Mouse (Mus musculus) hindbrain, embryonic 16.5 days (tissue): Measurements from ENCODE around the gene BC048562. TPM values are rescaled to one million over a fixed set of nuclear protein-coding genes. Genes with fewer than 3 reads are reported as not detected.

Source experiments
- ATAC-seq: fragments of 200-750 bp; cut with Nextera tagmentation; 2 replicates; pipeline ENCODE4 v1.8.0; 2017; ENCODE audit warnings: moderate TSS enrichment, moderate library complexity
- H3K27ac ChIP-seq: fragments of 300-500 bp; sonication (generic); 2 replicates; pipeline ENCODE4 v1.5.1; 2014; ENCODE audit warnings: low read depth, mild to moderate bottlenecking, control low read depth, low read length, moderate library complexity
- H3K27me3 ChIP-seq: fragments of 300-500 bp; sonication (generic); replicated peaks from 2 replicates; pipeline ENCODE4 v1.6.1; 2014; ENCODE audit warnings: low read length; ENCODE audit not compliant: control insufficient read depth, insufficient read depth
- H3K36me3 ChIP-seq: fragments of 300-500 bp; sonication (generic); 2 replicates; pipeline ENCODE4 v1.6.1; 2014; ENCODE audit warnings: mild to moderate bottlenecking, low read length, moderate library complexity, mixed read lengths; ENCODE audit not compliant: control insufficient read depth, insufficient read depth
- H3K4me1 ChIP-seq: fragments of 300-500 bp; sonication (generic); 2 replicates; pipeline ENCODE4 v1.6.1; 2014; ENCODE audit warnings: low read depth, low read length; ENCODE audit not compliant: control insufficient read depth, insufficient read depth
- H3K4me2 ChIP-seq: fragments of 300-500 bp; sonication (generic); 2 replicates; pipeline ENCODE4 v1.6.1; 2014; ENCODE audit warnings: mild to moderate bottlenecking, low read length, control low read depth, moderate library complexity
- H3K4me3 ChIP-seq: fragments of 300-500 bp; sonication (generic); 2 replicates; pipeline ENCODE4 v1.5.1; 2014; ENCODE audit warnings: mild to moderate bottlenecking, low read length, control low read depth, moderate library complexity
- H3K9ac ChIP-seq: fragments of 300-500 bp; sonication (generic); 2 replicates; pipeline ENCODE4 v1.6.1; 2014; ENCODE audit warnings: low read depth, mild to moderate bottlenecking, control low read depth, low read length, moderate library complexity
- H3K9me3 ChIP-seq: fragments of 300-500 bp; sonication (generic); 2 replicates; pipeline ENCODE4 v1.6.1; 2014; ENCODE audit warnings: mild to moderate bottlenecking, low read length, moderate library complexity; ENCODE audit not compliant: control insufficient read depth
- WGBS: fragments of 180-500 bp; shearing (Covaris S2); extraction: QIAGEN DNeasy Blood & Tissue Kit; methylation state at CpG from one replicate; pipeline ENCODE4 v1.1.7; 2014; 5-methylcytosine and 5-hydroxymethylcytosine counted together
- polyA plus RNA-seq: library from polyadenylated mRNA; unstranded; fragments of >200 nt; fragmentation: Nextera tagmentation; extraction: Ambion mirVana; gene quantifications from 2 replicates; pipeline ENCODE4 v1.2.1, GENCODE M21; 2015

Gene BC048562
- polyA plus RNA-seq, 1 experiment from 2014 or later, result not detected

GRCm38 (mm10) chr9:108463713-108464112 is 27.4 kb downstream of the BC048562 start:
- no peak overlapping the region for H3K9ac ChIP-seq
- no peak overlapping the region for H3K4me3 ChIP-seq
- H3K27me3 ChIP-seq, result no peaks in the 10 kb centered on the region
- H3K36me3 ChIP-seq, result peaks cover 20% of the 10 kb centered on the region
- WGBS, result 90% methylated on average over 9 of the region's 9 CpGs
- H3K9me3 ChIP-seq, result no peaks in the 10 kb centered on the region
- no peak for ATAC-seq
- peaks cover 13% of the 10 kb centered on the region for H3K4me1 ChIP-seq
- H3K27ac ChIP-seq, result no peak overlapping the region
- H3K4me2 ChIP-seq, result no peak overlapping the region

DNA sequence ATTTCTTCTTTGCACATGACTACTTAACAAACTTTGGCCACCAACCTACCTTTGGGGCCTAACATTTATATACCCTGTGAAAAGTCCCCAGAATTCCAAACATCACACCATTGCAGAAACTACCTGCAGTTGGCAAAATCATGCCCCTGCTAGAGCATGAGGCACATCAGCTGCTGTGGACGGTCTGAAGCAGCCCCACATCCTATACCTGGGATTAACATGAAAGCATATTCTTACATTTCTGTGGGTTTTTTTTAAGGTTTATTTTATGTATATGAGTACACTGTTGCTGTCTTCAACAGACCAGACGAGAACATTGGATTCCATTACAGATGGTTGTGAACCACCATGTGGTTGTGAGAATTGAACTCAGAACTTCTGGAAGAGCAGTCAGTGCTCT is 29.9 kb downstream of the BC048562 start:
- H3K27me3 ChIP-seq, result no peaks in the 10 kb centered on the region
- H3K27ac ChIP-seq, result no peak overlapping the region
- H3K36me3 ChIP-seq, result peaks cover 20% of the 10 kb centered on the region
- H3K4me3 ChIP-seq, result no peak overlapping the region
- peaks cover 11% of the 10 kb centered on the region for H3K4me1 ChIP-seq
- ATAC-seq, result no peak
- no peaks in the 10 kb centered on the region for H3K9me3 ChIP-seq
- 93% methylated on average over 2 of the region's 2 CpGs for WGBS
- no peak overlapping the region for H3K9ac ChIP-seq
- no peak overlapping the region for H3K4me2 ChIP-seq

- Histone ChIP-seq H3K27ac (no peak overlapping the region), H3K9ac (no peak overlapping the region), H3K4me3 (no peak overlapping the region), H3K9me3 (no peaks in the 10 kb centered on the region), H3K36me3 (peaks cover 6% of the 10 kb centered on the region), H3K4me1 (no peaks in the 10 kb centered on the region), H3K27me3 (no peaks in the 10 kb centered on the region), H3K4me2 (no peak overlapping the region)
- ATAC-seq, result no peak
- 85% methylated on average over 5 of the region's 5 CpGs for WGBS
These were observed 33.1 kb downstream of the BC048562 start for GRCm38 (mm10) chr9:108469430-108469829.

DNA sequence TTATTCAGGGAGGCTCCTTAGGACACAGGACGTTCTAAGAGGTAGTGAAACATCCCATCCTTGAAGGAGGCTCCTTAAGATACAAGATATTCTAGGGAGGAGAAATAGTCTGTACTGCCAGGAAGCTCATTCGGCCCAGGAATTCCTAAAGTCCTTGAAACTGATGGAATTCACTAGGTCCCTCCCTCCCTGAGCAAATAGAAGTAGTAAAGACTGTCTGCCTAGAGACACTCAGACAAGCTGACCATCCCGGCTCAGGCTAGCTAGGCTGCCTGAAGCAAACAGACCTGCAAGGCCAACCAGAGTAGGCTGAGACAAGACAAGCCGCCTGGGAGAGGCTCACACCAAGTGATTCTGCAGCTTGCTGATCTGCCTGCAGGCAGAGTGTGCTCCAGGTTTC is 33.6 kb downstream of the BC048562 start:
- Histone ChIP-seq H3K4me2 (no peak overlapping the region), H3K9ac (no peak overlapping the region), H3K9me3 (no peaks in the 10 kb centered on the region), H3K27me3 (no peaks in the 10 kb centered on the region), H3K27ac (no peak overlapping the region), H3K4me1 (no peaks in the 10 kb centered on the region), H3K4me3 (no peak overlapping the region), H3K36me3 (peaks cover 5% of the 10 kb centered on the region)
- ATAC-seq, result no peak
- 74% methylated on average over 4 of the region's 4 CpGs for WGBS

GRCm38 (mm10) chr9:108474528-108474927 is 38.2 kb downstream of the BC048562 start:
- WGBS, result 50% methylated on average over 1 of the region's 1 CpGs
- Histone ChIP-seq H3K4me3 (no peak overlapping the region), H3K4me1 (peaks cover 11% of the 10 kb centered on the region), H3K36me3 (no peaks in the 10 kb centered on the region), H3K27me3 (no peaks in the 10 kb centered on the region), H3K4me2 (no peak overlapping the region), H3K9ac (no peak overlapping the region), H3K9me3 (no peaks in the 10 kb centered on the region), H3K27ac (no peak overlapping the region)
- ATAC-seq, result no peak

GRCm38 (mm10) chr9:108478638-108479156 is 42.4 kb downstream of the BC048562 start:
- no peaks in the 10 kb centered on the region for H3K9me3 ChIP-seq
- under 1% methylated on average over 20 of the region's 20 CpGs for WGBS
- peak overlapping the region; percentile 62 for H3K4me2 ChIP-seq
- peak overlapping the region; percentile 44 for H3K4me3 ChIP-seq
- H3K9ac ChIP-seq, result peak overlapping the region; percentile 58
- peak; percentile 62 for ATAC-seq
- H3K27me3 ChIP-seq, result no peaks in the 10 kb centered on the region
- H3K36me3 ChIP-seq, result no peaks in the 10 kb centered on the region
- H3K4me1 ChIP-seq, result peaks cover 16% of the 10 kb centered on the region
- H3K27ac ChIP-seq, result peak overlapping the region; percentile 49; the same call in 1 of the 2 replicates

DNA sequence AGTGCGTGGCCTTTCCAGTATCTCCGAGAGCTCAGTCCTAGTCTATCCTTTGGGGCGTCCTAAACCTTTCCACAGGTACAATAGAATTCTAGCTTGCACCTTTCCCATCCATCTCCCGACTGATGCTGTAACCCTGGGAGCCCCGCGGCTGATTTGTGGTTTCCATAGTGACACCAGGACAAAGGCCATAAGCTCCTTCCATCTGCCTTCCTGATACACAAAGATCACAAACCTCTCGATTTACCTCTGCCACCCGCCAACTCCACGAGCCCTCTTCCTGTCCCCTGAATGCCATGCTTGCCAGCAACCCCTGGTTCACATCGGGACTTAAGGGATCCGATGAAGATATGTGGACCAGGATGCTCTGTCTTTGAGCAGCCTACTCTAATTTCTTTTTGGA is 43.0 kb downstream of the BC048562 start:
- Histone ChIP-seq H3K4me3 (peak overlapping the region; percentile 44), H3K9me3 (no peaks in the 10 kb centered on the region), H3K4me1 (peaks cover 16% of the 10 kb centered on the region), H3K9ac (0 out of 2 replicates have a peak overlapping the region, but pooled peaks have one; percentile 9), H3K27ac (no peak overlapping the region), H3K4me2 (peak overlapping the region; percentile 62), H3K36me3 (no peaks in the 10 kb centered on the region), H3K27me3 (no peaks in the 10 kb centered on the region)
- 26% methylated on average over 11 of the region's 11 CpGs for WGBS
- ATAC-seq, result no peak

- Histone ChIP-seq H3K4me3 (peak within 1 kb of the TSS; percentile 44), H3K4me1 (peaks cover 16% of the 10 kb centered on the region), H3K36me3 (no peaks in the 10 kb centered on the region), H3K27me3 (no peaks in the 10 kb centered on the region), H3K9ac (peak within 1 kb of the TSS; percentile 60), H3K9me3 (no peaks in the 10 kb centered on the region), H3K4me2 (peak within 1 kb of the TSS; percentile 62), H3K27ac (peak within 1 kb of the TSS; percentile 51; the same call in 1 of the 2 replicates)
- WGBS, result 9% methylated on average over 10 of the region's 10 CpGs
- peak; percentile 60; the same call in 1 of the 2 replicates for ATAC-seq
These were observed 43.6 kb downstream of the BC048562 start, which contains the start of gene Lamb2 for GRCm38 (mm10) chr9:108479721-108480351. Gene Lamb2, plus strand, starts transcription at chr9:108479736.

GRCm38 (mm10) chr9:108480813-108481519 is 44.7 kb downstream of the BC048562 start:
- ATAC-seq, result no peak
- no peaks in the 10 kb centered on the region for H3K36me3 ChIP-seq
- no peak overlapping the region for H3K4me2 ChIP-seq
- H3K9ac ChIP-seq, result no peak overlapping the region
- H3K27ac ChIP-seq, result no peak overlapping the region
- no peaks in the 10 kb centered on the region for H3K9me3 ChIP-seq
- H3K27me3 ChIP-seq, result no peaks in the 10 kb centered on the region
- no peak overlapping the region for H3K4me3 ChIP-seq
- peaks cover 16% of the 10 kb centered on the region for H3K4me1 ChIP-seq
- 94% methylated on average over 28 of the region's 28 CpGs for WGBS
